Mouse (Mus musculus): ENCODE measurements around the gene Zfand4.
"Not testable (repeated sequence)": the region's sequence is repeated elsewhere in the genome, so short reads cannot be mapped to it uniquely, and the experiment has no call there.

The Zfand4 gene

DNA sequence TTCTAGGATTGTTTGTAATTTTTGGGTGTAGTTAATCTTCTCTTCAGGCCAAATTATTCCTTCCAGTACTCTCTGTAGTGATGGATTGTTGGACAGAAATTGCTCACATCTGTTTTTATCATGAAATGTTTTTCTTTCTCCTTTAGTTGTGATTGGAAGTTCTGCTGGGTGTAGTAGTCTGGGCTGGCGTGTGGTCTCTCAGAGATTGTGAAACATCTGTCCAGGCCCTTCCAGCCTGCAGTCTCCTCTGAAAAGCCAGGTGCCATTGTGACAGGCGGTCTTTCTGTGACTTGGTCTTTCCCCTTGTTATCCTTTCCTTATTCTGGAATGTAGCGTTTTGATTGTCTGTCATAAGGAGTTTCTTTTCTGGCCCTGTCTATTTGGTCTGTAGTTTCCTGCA is 55.2 kb downstream of the Zfand4 start:
- no peak for DNase-seq (ENCODE audit: low spot score in 2 of 2)

DNA sequence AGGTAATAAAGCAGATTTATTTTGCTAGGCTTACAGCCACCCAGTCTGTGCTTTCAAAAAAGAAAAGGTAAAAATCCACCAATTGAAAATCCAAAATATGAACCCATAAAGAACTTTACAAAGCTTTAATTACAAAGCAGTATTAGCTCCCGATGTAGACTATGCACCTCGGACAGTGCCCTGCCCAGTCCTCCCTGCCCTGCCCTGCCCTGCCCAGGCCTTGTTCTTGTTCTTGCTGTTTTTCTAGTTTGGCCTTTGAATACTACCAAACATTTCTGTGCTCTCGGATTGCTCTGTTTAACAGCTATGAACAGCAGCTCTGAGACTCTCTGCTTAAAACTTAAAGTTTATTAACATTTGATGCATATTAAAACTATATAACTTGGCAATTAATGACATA is 62.6 kb downstream of the Zfand4 start:
- no peak for DNase-seq (ENCODE audit: low spot score in 2 of 2)

DNA sequence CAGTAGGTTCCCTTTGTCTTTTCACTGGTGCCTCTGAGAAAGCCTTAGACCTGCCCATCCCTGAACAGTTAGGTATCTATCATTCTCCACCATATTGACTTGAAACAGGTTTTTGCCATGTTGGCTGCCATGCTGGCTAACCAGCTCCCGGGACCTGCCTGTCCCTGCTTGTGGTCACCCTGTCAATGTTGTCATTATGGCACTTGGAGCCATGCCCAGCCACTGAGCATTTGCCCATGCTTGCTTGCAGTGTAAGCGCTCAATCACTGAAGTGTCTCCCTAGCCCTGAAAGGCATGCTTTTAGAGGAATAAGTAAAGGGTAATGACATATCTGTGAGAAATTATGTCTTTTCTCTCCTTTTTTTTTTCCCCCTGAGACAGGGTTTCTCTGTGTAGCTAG is 67.4 kb downstream of the Zfand4 start:
- no peak for DNase-seq (ENCODE audit: low spot score in 2 of 2)

DNA sequence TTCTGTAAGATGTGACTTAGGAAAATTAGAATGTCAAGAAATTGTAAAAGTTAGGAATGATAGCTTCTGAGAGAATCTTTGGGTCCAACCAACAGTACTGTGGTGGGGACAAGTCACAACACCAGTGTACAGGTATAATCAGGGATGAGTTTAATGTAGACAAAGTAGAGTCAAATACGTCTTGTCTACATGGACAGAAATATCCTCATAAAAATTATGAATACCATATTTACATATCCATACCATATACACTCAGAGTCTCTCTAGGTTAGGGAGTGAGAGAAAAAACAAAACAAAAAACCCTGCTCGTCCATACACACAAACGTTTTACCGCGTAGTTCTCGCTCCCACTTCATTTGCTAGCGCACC is 73.4 kb downstream of the Zfand4 start:
- no peak for DNase-seq (ENCODE audit: low spot score in 2 of 2)

DNA sequence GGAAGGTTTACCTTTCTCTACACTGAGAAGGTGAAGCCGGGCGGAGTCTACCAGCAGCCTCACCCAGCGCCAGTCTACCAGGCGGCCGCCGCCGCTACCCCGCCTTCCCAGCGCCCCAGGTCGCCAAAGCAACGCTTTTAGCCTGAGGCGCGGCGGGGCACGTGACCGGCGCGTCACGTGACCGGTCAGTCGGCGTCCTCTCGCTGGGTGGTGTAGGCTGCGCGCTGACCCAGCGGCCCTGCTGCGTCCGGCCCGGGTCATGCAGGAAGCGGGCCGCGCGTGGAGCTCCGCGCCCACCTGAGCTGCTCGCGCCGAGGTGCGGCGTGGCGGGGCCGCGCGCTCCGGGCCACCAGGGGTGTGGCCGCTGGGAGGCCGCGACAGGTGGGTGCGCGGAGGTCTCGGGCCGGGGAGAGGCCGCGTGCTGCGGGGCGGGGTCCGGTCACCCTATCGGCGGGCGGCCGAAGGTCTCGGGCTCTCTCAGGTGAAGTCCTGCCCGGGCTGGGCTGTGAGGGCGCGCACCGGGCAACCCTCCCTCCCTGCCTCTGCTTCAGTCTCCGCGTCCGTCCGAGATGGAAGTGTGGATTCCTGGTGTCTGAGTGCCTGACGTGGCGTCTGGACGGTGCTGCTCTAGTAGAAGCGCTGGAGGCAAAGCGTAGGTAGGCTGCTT is 73.9 kb downstream of the Zfand4 start, which contains the start of gene March8:
TSS of gene March8 (plus strand) at position 190 of the 667 bp plus-strand sequence.
- peak; percentile 88 to 93 for DNase-seq (ENCODE audit: low spot score in 2 of 2)

DNA sequence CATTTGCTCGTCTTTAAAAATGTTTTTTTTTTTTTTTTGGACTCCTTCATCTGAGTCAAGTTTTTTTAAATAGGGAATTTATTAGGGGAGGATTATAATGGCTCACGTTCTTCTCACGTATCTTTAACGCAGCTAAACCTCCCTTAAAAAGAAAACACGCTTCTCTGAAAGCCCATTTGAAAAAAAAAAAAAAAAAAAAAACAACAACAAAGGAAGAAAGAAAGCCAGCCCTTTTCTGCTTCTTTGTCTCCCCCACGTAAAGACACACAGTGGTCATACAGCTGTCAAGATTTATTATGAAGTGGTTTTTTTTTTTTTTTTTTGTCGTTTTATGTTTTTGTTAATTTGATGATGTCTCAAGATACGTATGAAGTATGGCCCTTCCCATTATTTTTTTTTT is 74.5 kb downstream of the Zfand4 start:
- DNase-seq (ENCODE audit: low spot score in 2 of 2): no peak

DNA sequence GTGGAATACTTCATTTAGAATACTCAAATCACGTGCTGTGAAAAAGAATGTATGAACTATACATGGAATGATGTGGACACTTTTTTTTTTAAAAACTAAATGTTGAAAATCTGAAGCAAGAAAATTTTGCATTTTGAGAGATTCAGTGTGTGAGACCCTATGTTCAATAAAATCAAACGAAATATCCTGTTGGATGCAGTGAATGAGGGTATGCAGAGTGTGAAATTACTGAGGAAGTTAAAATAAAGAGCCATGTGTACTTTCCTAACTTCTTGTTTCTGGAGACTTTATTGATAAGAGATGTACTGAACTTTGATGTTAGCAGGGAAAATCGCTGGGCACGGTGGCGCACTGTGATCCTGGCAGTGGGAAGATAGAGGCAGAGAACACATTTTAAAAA is 75.1 kb downstream of the Zfand4 start:
- DNase-seq (ENCODE audit: low spot score in 2 of 2): no peak

DNA sequence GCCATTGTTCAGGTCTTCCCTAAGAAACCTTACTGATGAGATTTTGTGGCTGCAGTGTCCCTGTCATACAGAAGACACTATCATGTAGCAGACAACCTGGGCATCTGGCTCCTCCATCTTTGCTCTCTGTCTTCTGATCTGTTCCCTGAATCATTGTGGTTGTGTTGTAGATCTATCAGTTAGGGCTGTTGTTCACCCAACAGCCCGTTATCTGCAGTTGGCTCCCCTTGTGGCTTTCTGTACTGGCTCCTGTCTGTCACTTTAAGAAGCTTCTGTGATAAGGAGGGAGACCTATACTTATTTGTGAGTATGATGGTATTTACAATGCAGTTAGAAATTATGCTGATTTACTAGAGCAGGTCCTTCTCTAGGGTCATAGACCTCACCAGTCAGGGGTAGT is 76.5 kb downstream of the Zfand4 start:
- no peak for DNase-seq (ENCODE audit: low spot score in 2 of 2)

DNA sequence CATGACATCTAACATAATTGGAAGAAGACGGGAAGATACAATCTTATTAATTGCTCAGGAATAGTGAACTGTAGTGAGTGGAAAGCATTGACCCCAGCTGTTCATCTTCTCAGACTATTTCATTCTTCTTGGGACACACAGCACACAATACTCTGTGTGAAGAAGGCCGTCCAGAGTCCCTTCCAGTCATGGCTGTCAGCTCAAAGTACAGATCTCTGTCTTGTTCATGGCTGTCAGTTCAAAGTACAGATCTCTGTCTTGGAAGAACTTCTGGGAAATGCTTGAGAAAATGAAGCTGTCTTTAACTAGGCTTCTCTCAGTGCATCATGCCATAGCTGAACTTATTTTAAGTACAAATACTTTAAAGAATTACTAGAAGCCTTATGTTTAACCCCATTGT is 83.9 kb downstream of the Zfand4 start:
- DNase-seq (ENCODE audit: low spot score in 2 of 2): no peak

DNA sequence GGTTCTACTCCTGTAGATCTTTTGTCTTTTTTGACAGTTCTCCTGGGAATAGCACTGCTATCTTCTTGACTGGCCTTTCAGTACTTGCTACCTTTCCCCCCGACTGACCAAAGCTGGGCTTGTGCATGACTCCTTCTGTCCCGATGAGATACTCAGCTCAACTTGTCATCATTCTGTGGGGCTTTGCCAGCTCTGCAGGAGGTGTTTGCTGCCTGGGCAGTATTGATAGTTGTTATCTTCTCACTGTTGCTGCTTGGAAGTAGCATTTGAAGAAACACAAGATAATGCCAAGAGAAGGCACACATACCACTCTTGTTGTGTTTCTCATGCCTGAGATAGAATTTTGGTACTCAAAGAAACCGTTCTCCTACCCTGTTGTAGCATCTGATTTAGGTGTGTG is 86.0 kb downstream of the Zfand4 start:
- DNase-seq (ENCODE audit: low spot score in 2 of 2): peak; percentile 78 to 79

DNA sequence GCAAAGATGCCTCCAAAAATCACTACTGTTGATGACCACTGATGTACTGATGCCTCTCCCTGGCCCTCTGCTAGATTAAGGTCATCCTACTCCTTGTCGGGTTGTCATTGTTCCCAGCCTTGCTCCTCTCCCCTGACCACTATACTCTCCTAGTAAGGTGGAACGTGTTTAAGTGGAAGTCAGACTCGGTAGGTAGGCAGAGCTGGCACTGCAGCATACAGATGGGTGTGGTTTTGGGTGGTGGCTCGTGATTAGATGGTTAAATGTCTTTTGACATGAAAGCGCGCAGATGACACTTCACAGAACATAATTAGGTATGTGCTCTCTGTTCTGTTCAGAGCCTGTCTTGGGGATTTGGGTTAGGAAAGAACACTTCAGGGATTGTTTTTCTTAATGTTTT is 86.6 kb downstream of the Zfand4 start:
- DNase-seq (ENCODE audit: low spot score in 2 of 2): peak; percentile 63 to 72

DNA sequence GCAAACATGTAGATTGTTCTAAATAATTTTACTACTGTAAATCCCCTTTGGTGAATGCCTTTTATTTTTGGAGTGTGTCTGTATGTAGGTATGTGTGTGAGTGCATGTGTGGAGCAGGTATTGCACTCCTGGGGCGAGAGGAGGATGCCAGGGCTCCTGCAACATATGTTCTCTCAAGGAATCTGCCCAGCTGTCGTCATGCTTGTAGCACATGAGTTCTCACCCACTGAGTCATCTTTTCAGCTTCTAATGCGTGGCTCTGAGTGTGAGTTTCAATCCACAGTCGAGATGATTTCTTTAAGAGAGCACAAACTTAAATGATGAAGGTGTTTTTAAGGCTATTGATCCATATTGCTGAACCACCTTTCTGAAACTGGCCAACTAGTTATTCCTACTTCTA is 87.5 kb downstream of the Zfand4 start:
- no peak for DNase-seq (ENCODE audit: low spot score in 2 of 2)

DNA sequence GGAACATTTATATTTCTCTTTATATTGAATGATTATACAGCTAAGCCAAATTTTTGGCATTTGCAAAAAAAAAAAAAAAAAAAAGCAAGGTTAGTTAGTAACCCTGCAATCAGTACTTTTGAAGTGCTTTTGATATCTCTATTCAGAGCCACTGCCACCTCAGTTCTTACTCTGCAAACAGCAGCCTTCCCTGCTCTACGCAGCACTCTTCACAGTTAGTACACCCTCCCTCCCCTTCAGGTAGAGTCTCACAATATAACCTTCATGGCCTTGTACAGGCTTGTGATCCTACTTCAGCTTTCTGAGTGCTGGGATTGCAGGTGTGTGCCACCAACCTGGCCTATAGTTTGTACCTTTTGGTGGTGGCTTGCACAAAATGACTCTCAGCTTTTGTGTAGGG is 89.4 kb downstream of the Zfand4 start:
- no peak for DNase-seq (ENCODE audit: low spot score in 2 of 2)

DNA sequence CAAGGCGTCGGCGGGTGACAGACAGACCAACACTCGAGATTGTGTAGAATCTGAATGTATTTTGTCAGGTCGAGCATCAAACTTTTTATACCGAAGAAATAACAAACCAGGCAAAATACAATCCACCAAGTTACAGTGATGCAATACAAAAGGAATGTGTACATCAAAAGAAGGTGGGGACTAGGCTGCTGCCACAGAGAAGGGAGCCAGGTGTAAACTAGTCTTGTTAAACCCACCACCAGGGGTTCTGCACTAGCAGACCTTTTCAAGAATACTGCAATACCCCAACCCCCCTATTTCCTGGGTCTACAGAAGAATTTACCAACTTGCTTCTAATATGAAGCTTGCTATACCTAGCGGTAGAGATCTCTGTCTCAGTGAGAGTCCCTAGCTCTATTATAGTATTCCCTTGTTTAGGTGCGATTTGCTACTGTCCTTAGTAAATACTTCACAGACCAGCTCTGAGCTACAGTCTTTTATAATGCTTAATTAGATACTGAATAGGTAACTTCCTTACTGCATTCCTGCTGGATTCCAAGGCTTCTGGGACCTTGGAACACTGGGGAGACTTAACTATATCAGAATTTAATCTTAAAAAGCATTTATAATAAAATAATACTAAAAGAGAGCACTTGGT is 92.4 kb downstream of the Zfand4 start:
- DNase-seq (ENCODE audit: low spot score in 2 of 2): not testable (repeated sequence)

DNA sequence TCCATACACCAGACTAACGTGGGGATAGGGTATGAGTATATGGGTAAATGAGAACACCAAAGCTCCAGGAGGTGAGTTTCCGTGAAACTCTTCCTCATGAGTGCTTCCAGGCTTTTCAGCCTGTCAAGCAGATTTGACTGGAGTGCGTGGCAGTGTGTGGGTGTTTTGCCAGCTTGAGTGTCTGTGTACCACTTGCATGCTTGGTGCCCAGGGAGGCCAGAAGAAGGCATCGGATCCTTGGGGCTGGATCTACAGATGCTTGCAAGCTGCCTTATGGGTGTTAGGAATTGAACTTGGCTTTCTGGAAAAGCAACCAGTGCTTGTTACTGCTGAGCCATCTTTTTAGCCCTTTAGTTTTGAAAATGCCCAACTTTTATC is 92.9 kb downstream of the Zfand4 start:
- no peak for DNase-seq (ENCODE audit: low spot score in 2 of 2)

DNA sequence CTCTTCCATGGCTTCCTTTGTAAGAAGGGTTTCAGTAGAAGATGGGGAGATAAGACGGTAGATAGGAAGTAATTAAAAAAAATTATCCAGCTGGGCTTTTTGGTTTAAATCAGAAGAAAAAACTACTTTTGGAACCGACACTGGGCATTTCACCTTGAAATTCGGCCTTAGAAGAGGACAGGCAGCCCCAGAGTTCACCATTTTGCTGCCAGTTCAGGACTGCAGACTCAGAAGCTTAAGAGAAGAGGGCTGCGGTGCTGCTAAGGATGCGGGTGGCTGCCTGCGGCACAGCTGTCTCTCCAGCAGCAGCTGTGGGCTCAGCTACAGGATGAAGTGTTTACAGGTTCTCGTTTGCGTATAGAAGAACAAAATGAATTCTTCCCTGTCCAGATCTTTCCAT is 94.0 kb downstream of the Zfand4 start:
- DNase-seq (ENCODE audit: low spot score in 2 of 2): no peak

DNA sequence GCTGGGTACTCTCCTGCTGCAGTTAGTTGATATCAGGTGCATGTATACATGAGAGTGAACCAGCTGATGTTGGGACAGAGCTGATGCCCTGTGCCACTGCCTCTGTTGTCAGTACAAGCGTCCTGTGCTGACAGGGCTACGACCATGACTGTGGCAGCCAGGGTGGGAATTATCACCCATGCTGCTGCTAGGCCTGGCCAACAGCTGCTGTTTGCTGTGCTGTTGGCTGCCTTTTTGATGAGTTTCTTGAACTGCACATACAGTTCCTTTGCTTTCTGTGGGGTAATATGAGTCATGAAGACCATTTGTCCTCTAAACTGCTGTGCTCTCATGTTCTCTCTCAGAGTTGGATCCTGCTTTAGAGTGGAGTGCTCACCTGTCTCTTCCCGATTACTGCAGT is 95.2 kb downstream of the Zfand4 start:
- no peak for DNase-seq (ENCODE audit: low spot score in 2 of 2)

DNA sequence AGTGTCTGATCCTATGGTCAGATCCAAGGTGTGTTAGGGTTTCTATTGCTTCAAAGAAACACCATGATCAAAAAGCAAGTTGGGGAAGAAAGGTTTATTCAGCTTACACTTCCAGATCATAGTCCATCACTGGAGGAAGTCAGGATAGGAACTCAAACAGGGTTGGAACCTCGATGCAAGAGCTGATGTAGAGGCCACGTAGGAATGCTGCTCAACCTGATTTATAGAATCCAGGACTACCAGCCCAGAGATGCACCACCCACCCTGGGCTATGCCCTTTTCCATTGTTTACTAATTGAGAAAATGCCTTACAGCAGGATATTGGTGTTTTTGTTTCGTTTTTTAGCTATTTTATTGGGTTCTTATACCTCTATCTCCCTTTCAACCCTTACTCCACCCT is 97.4 kb downstream of the Zfand4 start:
- DNase-seq (ENCODE audit: low spot score in 2 of 2): no peak

DNA sequence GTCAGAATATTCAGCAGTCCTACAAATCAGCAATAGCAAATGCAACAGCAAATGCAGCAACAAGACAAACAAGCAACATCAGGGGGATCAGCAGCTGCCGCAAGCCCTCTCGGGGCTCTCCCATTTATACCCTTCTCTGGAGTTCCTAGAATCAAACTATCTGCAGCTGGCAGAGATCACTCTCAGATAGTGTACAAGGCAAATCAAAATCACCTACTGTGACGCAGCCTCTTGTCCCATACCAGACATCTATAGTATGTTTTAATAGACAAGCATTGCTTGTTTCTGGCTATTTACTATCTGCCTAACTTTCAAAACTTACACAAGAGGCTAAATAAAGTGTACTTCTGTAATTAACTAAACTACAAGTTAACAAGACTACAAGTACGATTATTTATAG is 98.0 kb downstream of the Zfand4 start:
- DNase-seq (ENCODE audit: low spot score in 2 of 2): no peak

DNA sequence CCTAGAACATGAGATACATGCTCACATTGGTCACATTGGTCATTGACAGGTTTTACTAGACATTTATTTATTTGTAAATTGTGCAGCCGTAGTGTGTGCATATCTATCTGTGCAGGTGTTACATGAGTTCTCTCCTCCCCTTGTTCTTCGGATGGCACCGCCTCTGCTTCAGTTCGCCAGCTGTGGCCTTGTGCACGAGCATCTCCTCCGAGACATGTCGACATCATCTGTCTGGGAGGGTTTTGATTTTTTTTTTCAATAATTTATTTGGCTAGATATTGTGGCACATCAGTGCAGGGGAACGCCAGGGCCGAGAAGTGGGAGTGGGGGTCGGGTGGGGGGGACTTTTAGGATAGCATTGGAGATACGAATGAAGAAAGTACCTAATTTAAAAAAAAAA is 103.9 kb downstream of the Zfand4 start:
- no peak for DNase-seq (ENCODE audit: low spot score in 2 of 2)

DNA sequence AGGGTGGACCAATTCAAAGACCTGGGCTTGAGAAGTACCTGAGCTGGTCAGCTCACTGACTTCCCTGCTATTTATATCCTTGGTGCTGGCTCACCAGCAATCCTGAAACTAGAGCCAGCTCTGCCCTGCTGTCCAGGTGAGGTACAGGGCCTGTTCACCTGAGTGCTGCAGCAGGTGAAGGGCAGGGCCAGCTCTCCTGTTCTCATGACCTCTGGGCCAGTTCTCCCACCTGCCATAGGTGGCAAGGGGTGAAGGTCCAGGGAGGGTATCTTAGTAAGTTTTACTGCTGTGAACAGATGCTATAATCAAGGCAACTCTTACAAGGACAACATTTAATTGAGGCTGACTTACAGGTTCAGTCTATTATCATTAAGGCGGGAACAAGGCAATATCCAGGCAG is 105.8 kb downstream of the Zfand4 start:
- DNase-seq (ENCODE audit: low spot score in 2 of 2): no peak

DNA sequence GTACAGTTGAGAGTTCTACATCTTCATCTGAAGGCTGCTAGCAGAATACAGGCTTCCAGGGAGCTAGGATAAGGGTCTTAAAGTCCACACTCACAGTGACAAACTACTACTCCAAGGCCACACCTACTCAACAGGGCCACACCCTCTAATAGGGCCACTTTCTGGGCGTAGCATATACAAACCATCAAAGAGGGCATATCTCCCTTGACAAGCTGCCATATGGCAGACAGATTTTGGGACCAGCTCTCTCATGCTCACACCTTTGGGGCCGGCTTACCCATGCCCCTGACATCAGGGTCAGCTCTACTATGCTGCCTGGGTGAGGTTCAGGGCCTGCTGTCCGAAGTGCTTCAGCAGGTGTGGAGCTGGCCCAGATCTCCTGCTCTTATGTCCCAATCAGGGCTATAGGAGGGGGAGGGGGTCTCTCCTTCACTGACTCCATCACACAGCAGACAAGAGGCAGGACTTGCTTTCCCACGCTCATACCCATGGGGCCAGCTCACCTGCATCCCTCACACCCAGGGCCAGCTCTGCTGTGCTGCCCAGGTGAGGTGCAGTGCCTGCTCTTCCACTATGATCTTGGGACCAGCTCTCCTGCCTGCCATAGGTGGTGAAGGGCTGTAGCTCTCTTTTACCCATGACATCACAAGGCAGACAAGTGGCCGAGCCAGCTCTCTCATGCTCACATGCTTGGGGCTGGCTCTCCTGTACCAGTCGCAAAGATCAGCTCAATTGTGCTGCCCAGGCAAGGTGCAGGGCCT is 106.4 kb downstream of the Zfand4 start:
- DNase-seq (ENCODE audit: low spot score in 2 of 2): peak; percentile 58 to 70

DNA sequence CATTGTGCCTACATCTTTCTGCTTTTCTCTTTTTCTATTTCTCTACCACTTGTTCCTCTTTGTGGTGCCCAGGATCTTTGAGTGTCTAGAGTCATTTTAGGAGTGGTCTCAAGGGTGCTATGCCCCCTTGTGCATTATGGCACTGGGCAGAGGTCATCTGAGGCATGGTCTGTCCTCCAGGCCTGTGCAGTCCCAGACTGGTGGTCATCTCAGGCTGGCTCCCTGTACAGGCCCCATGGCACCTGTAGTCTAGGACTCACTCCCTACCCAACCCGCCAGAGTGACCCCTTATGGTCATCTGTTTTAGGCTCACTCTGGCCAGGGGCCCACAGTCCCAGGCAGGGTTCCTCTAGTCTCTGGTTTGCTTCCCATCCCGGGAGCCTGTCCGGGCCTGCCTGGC is 107.5 kb downstream of the Zfand4 start:
- no peak for DNase-seq (ENCODE audit: low spot score in 2 of 2)
